Mouse (Mus musculus) ES-E14 (cell line): Measurements from ENCODE around the gene Astn1. TPM values are rescaled to one million over a fixed set of nuclear protein-coding genes. Genes with fewer than 3 reads are reported as not detected.

ENCODE experiments used
- DNase-seq: peaks from one replicate; pipeline ENCODE4 v3.0.0-alpha.2; 2013; ENCODE audit warnings: low read depth, low spot score
- H3K27ac ChIP-seq: 2 replicates; pipeline ENCODE4 v1.5.1; 2012; ENCODE audit warnings: low read depth, mild to moderate bottlenecking, low read length, moderate library complexity, mixed read lengths; ENCODE audit not compliant: poor library complexity, insufficient read depth, severe bottlenecking
- H3K36me3 ChIP-seq: 2 replicates; pipeline ENCODE4 v1.6.1; 2012; ENCODE audit warnings: mild to moderate bottlenecking, low read length, moderate library complexity, mixed read lengths; ENCODE audit not compliant: control insufficient read depth, poor library complexity, insufficient read depth, severe bottlenecking
- H3K4me1 ChIP-seq, 2 experiments: fragments of 150-350 bp in 1 of 2; sonication (generic) in 1 of 2; 2 replicates each; pipeline ENCODE4 v1.6.1; 2012; ENCODE audit warnings: low read length in 2 of 2, mild to moderate bottlenecking in 1 of 2, mixed read lengths in 1 of 2; ENCODE audit not compliant: control insufficient read depth in 2 of 2, insufficient read depth in 2 of 2, poor library complexity in 1 of 2
- H3K4me3 ChIP-seq, 2 experiments: fragments of 150-350 bp in 1 of 2; sonication (generic) in 1 of 2; 2 replicates each; pipeline ENCODE4 v1.5.1; 2012; ENCODE audit warnings: low read length in 2 of 2, low read depth in 1 of 2, mild to moderate bottlenecking in 1 of 2, mixed read lengths in 1 of 2; ENCODE audit not compliant: insufficient read depth in 1 of 2, poor library complexity in 1 of 2, severe bottlenecking in 1 of 2
- H3K9ac ChIP-seq: 2 replicates; pipeline ENCODE4 v1.6.1; 2012; ENCODE audit warnings: low read depth, mild to moderate bottlenecking, low read length, mixed read lengths; ENCODE audit not compliant: poor library complexity, insufficient read depth, severe bottlenecking
- H3K9me3 ChIP-seq: fragments of 150-350 bp; sonication (generic); 2 replicates; pipeline ENCODE4 v1.6.1; 2012; ENCODE audit warnings: low read depth, mild to moderate bottlenecking, low read length; ENCODE audit not compliant: control insufficient read depth, insufficient read depth
- CHD2 ChIP-seq: IDR thresholded peaks from 2 replicates; pipeline ENCODE4 v1.6.1; 2014; ENCODE audit warnings: mild to moderate bottlenecking, low read depth, low read length, inconsistent platforms
- HCFC1 ChIP-seq: IDR thresholded peaks from 2 replicates; pipeline ENCODE4 v1.6.1; 2012; ENCODE audit warnings: low read length, inconsistent platforms, borderline replicate concordance; ENCODE audit not compliant: insufficient read depth
- MAFK ChIP-seq: IDR thresholded peaks from 2 replicates; pipeline ENCODE4 v1.6.1; 2014; ENCODE audit warnings: mild to moderate bottlenecking, low read depth, low read length, inconsistent platforms; ENCODE audit not compliant: insufficient read depth
- ZC3H11A ChIP-seq: IDR thresholded peaks from 2 replicates; pipeline ENCODE4 v1.6.1; 2012; ENCODE audit warnings: low read depth, mild to moderate bottlenecking, inconsistent platforms, low read length, borderline replicate concordance
- ZNF384 ChIP-seq: IDR thresholded peaks from 2 replicates; pipeline ENCODE4 v1.6.1; 2012; ENCODE audit warnings: low read depth, low read length, inconsistent platforms
- in situ Hi-C, 2 experiments: fragments of 600-800 bp; cut with MboI; formaldehyde crosslinking; loops; one replicate each; pipeline ENCODE4 v1.15.1; 2025; ENCODE audit warnings: low sequenced_read_pairs in 2 of 2, inconsistent platforms in 1 of 2; ENCODE audit not compliant: unreplicated experiment in 2 of 2
- total RNA-seq: library from RNA; depleted of rRNA; stranded (reverse); fragments of 300-350 nt; gene quantifications from 2 replicates; pipeline ENCODE4 v1.2.3, GENCODE M21; 2012; rRNA removed

The Astn1 gene
- total RNA-seq, 1 experiment: 0.85 TPM

DNA sequence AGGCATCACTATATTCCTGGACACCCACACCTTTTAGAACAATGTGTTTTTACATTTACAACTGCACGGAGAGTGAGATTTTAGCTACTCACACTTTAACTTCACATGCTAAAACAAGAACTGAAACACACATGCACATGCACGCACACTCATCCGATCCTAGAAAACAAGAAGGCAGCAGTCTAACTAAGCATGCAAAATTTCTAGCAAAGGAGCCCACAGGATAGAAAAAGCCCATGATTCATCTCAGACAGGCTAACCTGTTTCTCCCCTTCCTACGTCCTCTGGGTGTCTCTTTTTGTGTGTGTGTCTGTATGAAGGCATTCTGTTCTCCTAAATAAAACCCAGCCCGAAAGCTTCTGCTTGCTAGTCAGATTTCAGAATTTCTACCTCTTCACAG is 378.9 kb downstream of the Astn1 start:
- in situ Hi-C loops: no loop called here
- Histone ChIP-seq H3K9me3 (no peaks in the 10 kb centered on the region), H3K9ac (no peak overlapping the region), H3K4me3 (no peak overlapping the region), H3K36me3 (no peaks in the 10 kb centered on the region), H3K4me1 (no peaks in the 10 kb centered on the region), H3K27ac (no peak overlapping the region)
- TF ChIP-seq HCFC1: no peak
- TF ChIP-seq ZC3H11A: no peak
- TF ChIP-seq MAFK: no peak
- no peak for TF ChIP-seq ZNF384
- no peak for TF ChIP-seq CHD2
- DNase-seq: no peak

Other genes with a start within 250 kb of the Astn1 start
- 1.0 and 1.2 TPM in 2 replicates for gene Brinp2, start 5.9 kb upstream of the Astn1 start, total RNA-seq